Mouse (Mus musculus) lung, postnatal 0 days (tissue): Measurements from ENCODE around the gene Slc11a1. TPM values are rescaled to one million over a fixed set of nuclear protein-coding genes. Genes with fewer than 3 reads are reported as not detected.

Experiments
- ATAC-seq: fragments of 200-750 bp; cut with Nextera tagmentation; 2 replicates; pipeline ENCODE4 v1.8.0; 2017; ENCODE audit warnings: moderate library complexity
- DNase-seq: peaks from one replicate; pipeline ENCODE4 v3.0.0-alpha.2; 2016; ENCODE audit warnings: low spot score
- H3K27ac ChIP-seq: fragments of 300-500 bp; sonication (generic); 2 replicates; pipeline ENCODE4 v1.5.1; 2014; ENCODE audit warnings: antibody characterized with exemption, mild to moderate bottlenecking, low read length, mixed read lengths
- H3K27me3 ChIP-seq: fragments of 300-500 bp; sonication (generic); replicated peaks from 2 replicates; pipeline ENCODE4 v1.6.1; 2014; ENCODE audit warnings: low read length, mixed read lengths; ENCODE audit not compliant: insufficient read depth
- H3K36me3 ChIP-seq: fragments of 300-500 bp; sonication (generic); 2 replicates; pipeline ENCODE4 v1.6.1; 2014; ENCODE audit warnings: low read length, mixed read lengths; ENCODE audit not compliant: insufficient read depth
- H3K4me1 ChIP-seq: fragments of 300-500 bp; sonication (generic); 2 replicates; pipeline ENCODE4 v1.6.1; 2014; ENCODE audit warnings: antibody characterized with exemption, low read depth, low read length, mixed read lengths; ENCODE audit not compliant: insufficient read depth
- H3K4me2 ChIP-seq: fragments of 300-500 bp; sonication (generic); replicated peaks from 2 replicates; pipeline ENCODE4 v1.6.1; 2014; ENCODE audit warnings: low read depth, mild to moderate bottlenecking, low read length, moderate library complexity, mixed read lengths
- H3K4me3 ChIP-seq: fragments of 300-500 bp; sonication (generic); 2 replicates; pipeline ENCODE4 v1.5.1; 2014; ENCODE audit warnings: low read depth, low read length
- H3K9ac ChIP-seq: fragments of 300-500 bp; sonication (generic); replicated peaks from 2 replicates; pipeline ENCODE4 v1.6.1; 2014; ENCODE audit warnings: low read depth, mild to moderate bottlenecking
- H3K9me3 ChIP-seq: fragments of 300-500 bp; sonication (generic); 2 replicates; pipeline ENCODE4 v1.6.1; 2016; ENCODE audit warnings: low read length, mixed read lengths
- CTCF ChIP-seq: IDR thresholded peaks from 2 replicates; pipeline ENCODE4 v1.5.1; 2016; ENCODE audit warnings: antibody characterized with exemption, mild to moderate bottlenecking
- EP300 ChIP-seq: IDR thresholded peaks from 2 replicates; pipeline ENCODE4 v1.6.1; 2016; ENCODE audit warnings: antibody characterized with exemption, mild to moderate bottlenecking, control low read depth
- WGBS: fragments of 180-500 bp; shearing (Covaris S2); extraction: QIAGEN DNeasy Blood & Tissue Kit; methylation state at CpG from one replicate; pipeline ENCODE4 v1.1.7; 2014; 5-methylcytosine and 5-hydroxymethylcytosine counted together
- microRNA counts: library from miRNA; unstranded; fragments of <30 nt; microRNA quantifications from one replicate; lab custom pipeline; 2015
- microRNA-seq: library from miRNA; unstranded; fragments of <30 nt; microRNA quantifications from one replicate; pipeline ENCODE4, GENCODE M21; 2016
- polyA plus RNA-seq: library from polyadenylated mRNA; unstranded; fragments of >200 nt; fragmentation: Nextera tagmentation; extraction: Ambion mirVana; gene quantifications from 2 replicates; pipeline ENCODE4 v1.2.1, GENCODE M21; 2015

The Slc11a1 gene
- polyA plus RNA-seq, 1 experiment from 2014 or later, result 4.8 TPM

DNA sequence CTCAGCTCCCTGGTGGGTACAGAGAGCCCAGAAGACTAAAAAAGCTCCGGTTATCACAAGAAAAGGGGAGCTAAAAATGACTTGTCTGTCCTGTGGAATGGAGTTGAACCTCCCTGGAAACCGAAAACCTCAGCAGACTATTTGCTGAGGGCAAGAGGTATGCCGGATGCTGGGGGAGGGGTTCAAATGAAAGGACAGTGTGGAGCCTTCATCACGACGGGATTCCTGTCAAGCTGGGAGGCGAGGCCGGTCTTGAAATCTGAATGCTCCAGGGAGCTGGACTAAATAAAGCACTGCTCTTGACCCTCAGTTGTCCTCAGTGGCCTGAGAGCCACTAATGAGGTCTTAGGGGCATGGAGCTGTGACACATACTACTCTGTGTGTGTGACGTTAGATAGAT is 48.2 kb downstream of the Slc11a1 start:
- DNase-seq, result no peak
- 27% methylated on average over 8 of the region's 8 CpGs for WGBS
- H3K4me3 ChIP-seq, result no peak overlapping the region

GRCm38 (mm10) chr1:74425845-74426244 is 50.9 kb downstream of the Slc11a1 start:
- no peak overlapping the region for H3K9ac ChIP-seq
- TF ChIP-seq CTCF (no peak), EP300 (no peak)
- H3K36me3 ChIP-seq, result no peaks in the 10 kb centered on the region
- H3K9me3 ChIP-seq, result no peaks in the 10 kb centered on the region
- 55% methylated on average over 7 of the region's 7 CpGs for WGBS
- no peaks in the 10 kb centered on the region for H3K4me1 ChIP-seq
- no peaks in the 10 kb centered on the region for H3K27me3 ChIP-seq
- no peak overlapping the region for H3K27ac ChIP-seq
- DNase-seq, result no peak
- H3K4me3 ChIP-seq, result no peak overlapping the region
- no peak overlapping the region for H3K4me2 ChIP-seq
- ATAC-seq, result no peak

More for the DNA sequence above, 48.2 kb downstream of the Slc11a1 start:
- Histone ChIP-seq H3K27me3 (no peaks in the 10 kb centered on the region), H3K9ac (no peak overlapping the region), H3K27ac (no peak overlapping the region), H3K9me3 (no peaks in the 10 kb centered on the region), H3K4me1 (no peaks in the 10 kb centered on the region), H3K36me3 (no peaks in the 10 kb centered on the region), H3K4me2 (no peak overlapping the region)
- ATAC-seq, result no peak
- TF ChIP-seq EP300 (no peak), CTCF (no peak)

- Histone ChIP-seq H3K27me3 (no peaks in the 10 kb centered on the region), H3K36me3 (no peaks in the 10 kb centered on the region; the same call in 1 of the 2 replicates), H3K9ac (no peak overlapping the region), H3K4me2 (no peak overlapping the region), H3K9me3 (no peaks in the 10 kb centered on the region), H3K27ac (no peak overlapping the region), H3K4me1 (no peaks in the 10 kb centered on the region), H3K4me3 (no peak overlapping the region)
- ATAC-seq (no peak), DNase-seq (no peak)
- WGBS, result 83% methylated on average over 6 of the region's 6 CpGs
- TF ChIP-seq CTCF (no peak), EP300 (no peak)
Observed at GRCm38 (mm10) chr1:74433220-74433619, 58.2 kb downstream of the Slc11a1 start.

- H3K27ac ChIP-seq, result no peak overlapping the region
- H3K36me3 ChIP-seq, result no peaks in the 10 kb centered on the region; the same call in 1 of the 2 replicates
- no peaks in the 10 kb centered on the region for H3K9me3 ChIP-seq
- no peaks in the 10 kb centered on the region for H3K27me3 ChIP-seq
- 28% methylated on average over 5 of the region's 5 CpGs for whole genome bisulfite sequencing
- no peak overlapping the region for H3K4me3 ChIP-seq
- DNase-seq (peak; percentile 45), ATAC-seq (no peak)
- H3K9ac ChIP-seq, result no peak overlapping the region
- H3K4me2 ChIP-seq, result no peak overlapping the region
- no peaks in the 10 kb centered on the region for H3K4me1 ChIP-seq
- no peak for TF ChIP-seq CTCF
- TF ChIP-seq EP300, result no peak
Observed at GRCm38 (mm10) chr1:74434596-74434995, 59.6 kb downstream of the Slc11a1 start.

DNA sequence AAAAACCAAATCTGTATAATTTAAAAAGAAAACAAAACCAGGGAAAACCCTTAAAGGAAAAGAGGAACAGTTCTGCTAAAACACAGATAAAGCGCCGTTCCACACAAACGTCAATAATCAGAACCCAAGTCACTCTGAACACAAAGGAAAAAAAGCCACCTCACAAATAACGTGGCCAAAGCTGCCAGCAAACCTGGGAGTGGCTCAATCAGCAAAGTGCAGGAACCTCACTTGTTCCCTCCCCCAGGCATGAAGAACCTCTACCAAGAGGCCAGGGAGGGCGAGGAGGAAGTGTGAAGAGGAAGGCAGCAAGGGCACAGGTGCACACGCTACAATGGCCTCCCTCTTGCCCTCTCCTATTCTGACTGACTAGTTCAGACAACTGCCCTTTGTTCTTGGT is 60.6 kb downstream of the Slc11a1 start:
- WGBS, result 55% methylated on average over 6 of the region's 6 CpGs
- no peak overlapping the region for H3K4me2 ChIP-seq
- H3K4me1 ChIP-seq, result no peaks in the 10 kb centered on the region
- no peak overlapping the region for H3K27ac ChIP-seq
- no peaks in the 10 kb centered on the region for H3K27me3 ChIP-seq
- H3K9ac ChIP-seq, result no peak overlapping the region
- no peak overlapping the region for H3K4me3 ChIP-seq
- H3K9me3 ChIP-seq, result no peaks in the 10 kb centered on the region
- peaks cover 4% of the 10 kb centered on the region; the same call in 1 of the 2 replicates for H3K36me3 ChIP-seq
- DNase-seq (peak; percentile 64), ATAC-seq (peak; percentile 34; the same call in 1 of the 2 replicates)
- TF ChIP-seq EP300 (no peak), CTCF (no peak)

MicroRNAs encoded within 50 kb of the gene (microRNA counts, 519-probe panel; counts per million panel counts)
- microRNA mmu-miR-26b (lab: Ali Mortazavi, UCI), result 5,617 counts per million, percentile 72 among the panel's probes with 10 or more counts

Small RNAs within 50 kb of the gene (microRNA-seq; reads per million reads assigned to microRNA genes)
- gene Mir26b, result 54,464 reads per million, percentile 99 among the genes with 10 or more reads in this experiment

Other genes with a start within 250 kb of the Slc11a1 start
- 0.42 and 0.43 TPM in 2 replicates for gene Rufy4, start 249.7 kb upstream of the Slc11a1 start, polyA plus RNA-seq
- gene Cxcr2, start 221.2 kb upstream of the Slc11a1 start, polyA plus RNA-seq, result 1.9 and 2.4 TPM in 2 replicates
- gene Cxcr1, start 180.6 kb upstream of the Slc11a1 start, polyA plus RNA-seq, result not detected in 2 replicates
- gene Arpc2, start 139.1 kb upstream of the Slc11a1 start, polyA plus RNA-seq, result 465 and 473 TPM in 2 replicates
- 0.18 and 0.30 TPM in 2 replicates for gene Gpbar1, start 96.6 kb upstream of the Slc11a1 start, polyA plus RNA-seq
- 213 and 214 TPM in 2 replicates for gene Aamp, start 90.5 kb upstream of the Slc11a1 start, polyA plus RNA-seq
- gene Pnkd, start 90.3 kb upstream of the Slc11a1 start, polyA plus RNA-seq, result 88.7 and 91.4 TPM in 2 replicates
- gene Tmbim1, start 69.6 kb upstream of the Slc11a1 start, polyA plus RNA-seq, result 148 and 149 TPM in 2 replicates
- 3.4 and 5.1 TPM in 2 replicates for gene Catip, start 13.1 kb upstream of the Slc11a1 start, polyA plus RNA-seq
- 72.5 and 75.0 TPM in 2 replicates for gene Ctdsp1, start 16.3 kb downstream of the Slc11a1 start, polyA plus RNA-seq
- 0.75 and 1.3 TPM in 2 replicates for gene Vil1, start 34.2 kb downstream of the Slc11a1 start, polyA plus RNA-seq
- gene Cnot9, start 130.9 kb downstream of the Slc11a1 start, polyA plus RNA-seq, result 20.0 and 20.9 TPM in 2 replicates
- gene Plcd4, start 167.7 kb downstream of the Slc11a1 start, polyA plus RNA-seq, result 0.27 and 0.90 TPM in 2 replicates
- gene Usp37, start 169.1 kb downstream of the Slc11a1 start, polyA plus RNA-seq, result 9.1 and 9.8 TPM in 2 replicates
- 2.7 and 3.1 TPM in 2 replicates for gene Zfp142, start 213.1 kb downstream of the Slc11a1 start, polyA plus RNA-seq
- gene Bcs1l, start 213.1 kb downstream of the Slc11a1 start, polyA plus RNA-seq, result 7.1 and 8.3 TPM in 2 replicates
- 26.6 and 26.9 TPM in 2 replicates for gene Rnf25, start 226.2 kb downstream of the Slc11a1 start, polyA plus RNA-seq
- gene Stk36, start 226.2 kb downstream of the Slc11a1 start, polyA plus RNA-seq, result 12.5 and 16.3 TPM in 2 replicates